8 mouse cellular contexts compared by ENCODE assay signal in the genomic region with DNA sequence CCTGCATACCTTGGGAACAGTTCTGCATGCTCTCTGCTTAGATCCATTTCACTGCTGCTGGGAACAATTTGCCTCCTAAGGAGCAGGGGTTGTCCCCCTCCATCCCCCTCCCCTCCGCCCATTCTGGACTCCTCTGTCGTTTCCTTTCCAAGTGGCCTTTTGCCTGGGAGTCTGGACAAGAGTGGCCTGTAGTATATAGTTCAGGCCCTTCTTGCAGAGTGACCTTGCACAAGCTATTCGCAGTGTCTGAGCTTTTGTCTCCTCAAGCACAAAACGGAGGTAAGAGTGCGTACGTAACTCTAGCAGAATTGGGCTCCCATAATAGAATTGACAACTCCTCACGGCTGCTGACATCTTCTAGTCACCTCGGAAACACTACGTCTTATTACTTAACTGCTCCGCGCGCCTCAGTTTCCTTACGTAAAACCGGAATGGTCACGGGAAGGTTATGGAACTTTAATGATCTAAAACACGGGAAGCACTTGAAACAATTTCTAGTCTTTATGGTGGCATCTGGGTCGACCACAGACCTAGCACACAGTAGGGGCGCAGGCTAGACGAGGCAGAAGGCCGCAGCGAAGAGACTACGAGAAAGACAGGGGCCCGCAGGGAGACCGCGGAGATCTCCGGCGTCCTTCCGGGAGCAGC. TPM values are rescaled to one million over a fixed set of nuclear protein-coding genes. Genes with fewer than 3 reads are reported as not detected.
DNase-seq lines count a peak whose midpoint lies in the region; ATAC-seq and TF ChIP-seq lines count a peak whose summit lies in the region.

No protein-coding gene starts in this region.

- peak overlapping the region; percentile 80 for H3K4me2 ChIP-seq in forebrain, embryonic 11.5 days (ENCODE audit: low read depth, low read length, severe bottlenecking)
- H3K4me2 ChIP-seq in intestine, embryonic 16.5 days (ENCODE audit: low read depth, low read length) = peak overlapping the region; percentile 77

- peaks cover 28% of the 10 kb centered on the region for H3K4me1 ChIP-seq in G1E (ENCODE audit: insufficient read depth, low read depth, low read length)
- H3K4me1 ChIP-seq in forebrain, embryonic 11.5 days (replicated peaks; ENCODE audit: control insufficient read depth, insufficient read depth, low read length) = peaks cover 15% of the 10 kb centered on the region
- peaks cover 33% of the 10 kb centered on the region for H3K4me1 ChIP-seq in intestine, embryonic 16.5 days (ENCODE audit: control insufficient read depth, insufficient read depth, low read length)
- peaks cover 36% of the 10 kb centered on the region for H3K4me1 ChIP-seq in midbrain, embryonic 10.5 days

- H3K9ac ChIP-seq in forebrain, embryonic 11.5 days (ENCODE audit: low read length) = peak overlapping the region; percentile 68
- H3K9ac ChIP-seq in intestine, embryonic 16.5 days (ENCODE audit: low read depth, low read length) = peak overlapping the region; percentile 81

- no peak for TF ChIP-seq CTCF in G1E (IDR thresholded peaks at IDR 0.05; ENCODE audit: low read depth, low read length)

- no peaks in the 10 kb centered on the region for H3K9me3 ChIP-seq in G1E (replicated peaks)
- no peaks in the 10 kb centered on the region for H3K9me3 ChIP-seq in forebrain, embryonic 11.5 days (ENCODE audit: control insufficient read depth, low read length)
- no peaks in the 10 kb centered on the region for H3K9me3 ChIP-seq in intestine, embryonic 16.5 days (ENCODE audit: control insufficient read depth, low read length)
- no peaks in the 10 kb centered on the region for H3K9me3 ChIP-seq in midbrain, embryonic 10.5 days (replicated peaks)

- H3K4me3 ChIP-seq in G1E (ENCODE audit: low read depth, low read length) = peak overlapping the region; percentile 77
- H3K4me3 ChIP-seq in forebrain, embryonic 11.5 days (ENCODE audit: low read depth, low read length) = peak overlapping the region; percentile 87
- H3K4me3 ChIP-seq in intestine, embryonic 16.5 days (ENCODE audit: low read length) = peak overlapping the region; percentile 75
- peak overlapping the region; percentile 78 for H3K4me3 ChIP-seq in midbrain, embryonic 10.5 days

- H3K36me3 ChIP-seq in G1E (replicated peaks) = peaks cover 17% of the 10 kb centered on the region
- H3K36me3 ChIP-seq in forebrain, embryonic 11.5 days (ENCODE audit: control insufficient read depth, insufficient read depth, low read length) = no peaks in the 10 kb centered on the region
- H3K36me3 ChIP-seq in intestine, embryonic 16.5 days (ENCODE audit: control insufficient read depth, insufficient read depth, low read length) = no peaks in the 10 kb centered on the region
- H3K36me3 ChIP-seq in midbrain, embryonic 10.5 days = peaks cover 2% of the 10 kb centered on the region

- H3K27me3 ChIP-seq in G1E (ENCODE audit: insufficient read depth, low read length) = peaks cover 23% of the 10 kb centered on the region
- H3K27me3 ChIP-seq in forebrain, embryonic 11.5 days (ENCODE audit: control insufficient read depth, insufficient read depth, low read length) = peaks cover 2% of the 10 kb centered on the region; the same call in 1 of the 2 replicates
- no peaks in the 10 kb centered on the region for H3K27me3 ChIP-seq in intestine, embryonic 16.5 days (replicated peaks; ENCODE audit: control insufficient read depth, insufficient read depth, low read length)
- H3K27me3 ChIP-seq in midbrain, embryonic 10.5 days (ENCODE audit: low read depth, poor library complexity, severe bottlenecking) = peaks cover 20% of the 10 kb centered on the region

- no peak for ATAC-seq in G1E (ENCODE audit: extremely low read depth, insufficient number of reproducible peaks, low FRiP score, poor library complexity, severe bottlenecking)
- 0 out of 2 replicates have a peak, but pooled peaks have one; percentile 6 for ATAC-seq in forebrain, embryonic 11.5 days (replicated peaks; ENCODE audit: low FRiP score)
- ATAC-seq in intestine, embryonic 16.5 days = peak; percentile 15; the same call in 1 of the 2 replicates

- WGBS in forebrain, embryonic 11.5 days = under 1% methylated on average over 28 of the region's 28 CpGs
- 4% methylated on average over 28 of the region's 28 CpGs for WGBS in intestine, embryonic 16.5 days
- whole genome bisulfite sequencing in midbrain, embryonic 10.5 days = under 1% methylated on average over 28 of the region's 28 CpGs

- H3K27ac ChIP-seq in forebrain, embryonic 11.5 days (ENCODE audit: low read depth, low read length) = no peak overlapping the region
- H3K27ac ChIP-seq in intestine, embryonic 16.5 days (ENCODE audit: low read length) = peak overlapping the region; percentile 72
- H3K27ac ChIP-seq in midbrain, embryonic 10.5 days (replicated peaks) = peak overlapping the region; percentile 89

- peak; percentile 22 for DNase-seq in gastrocnemius, postnatal 10 days
- DNase-seq in gastrocnemius, adult 8-10 months (ENCODE audit: low spot score in 2 of 2) = no peak
- no peak for DNase-seq in G1E (ENCODE audit: low spot score)
- peak; percentile 56 for DNase-seq in forebrain, embryonic 11.5 days (ENCODE audit: low spot score)
- peak; percentile 36 for DNase-seq in midbrain, embryonic 10.5 days (ENCODE audit: low spot score)
- no peak for DNase-seq in layer of hippocampus, postnatal 25 days (ENCODE audit: extremely low spot score in 1 of 2, low spot score in 1 of 2)
- no peak for DNase-seq in T-cell, adult 2 months (ENCODE audit: low spot score)

RNA-seq across cellular contexts. Expression of a gene that starts 0.6 kb away (rescaled TPM):
- total RNA-seq in gastrocnemius, postnatal 10 days (2021) = 100 to 1,000 TPM; 139 to 166 TPM
- total RNA-seq in gastrocnemius, adult 8-10 months (2022) = 10 to 100 TPM; 68.5 to 94.6 (median 77.3) TPM
- total RNA-seq in G1E (2014; fragmentation: Nextera tagmentation) = 27.6 and 32.2 TPM in 2 replicates
- 55.8 and 60.1 TPM in 2 replicates for total RNA-seq in G1E (2017)
- 43.3 and 43.4 TPM in 2 replicates for polyA plus RNA-seq in G1E (2012)
- 97.6 and 104 TPM in 2 replicates for polyA plus RNA-seq in forebrain, embryonic 11.5 days (2014; fragmentation: Nextera tagmentation; extraction: Ambion mirVana)
- polyA plus RNA-seq in intestine, embryonic 16.5 days (2015; fragmentation: Nextera tagmentation; extraction: Ambion mirVana) = 23.9 and 25.2 TPM in 2 replicates
- 24.6 and 27.1 TPM in 2 replicates for polyA plus RNA-seq in midbrain, embryonic 10.5 days (2016; fragmentation: Nextera tagmentation; extraction: Ambion mirVana)
- 100 to 1,000 TPM; 267 to 302 TPM for total RNA-seq in layer of hippocampus, postnatal 25 days (2021)

Comparison
In these comparisons a context has a peak if more than half of its experiments do, and no peak if none do; other contexts are left out.
1. DNase-seq: peak in gastrocnemius, postnatal 10 days (single experiment), forebrain, embryonic 11.5 days (single experiment) and midbrain, embryonic 10.5 days (single experiment); none in gastrocnemius, adult 8-10 months (0 of 2), G1E (single experiment), layer of hippocampus, postnatal 25 days (0 of 2) and T-cell, adult 2 months (single experiment).
2. Peak in every context shown above with its lines, with median percentiles within 50 percentile points of each other: H3K4me3 ChIP-seq.